Mouse (Mus musculus) heart, adult 2 months (tissue): Measurements from ENCODE around the gene Pdilt.

Source experiments
- CTCF ChIP-seq: fragments of 200-600 bp; IDR thresholded peaks from 2 replicates; pipeline ENCODE4 v1.8.1; 2022; ENCODE audit warnings: antibody characterized with exemption, mild to moderate bottlenecking, moderate library complexity
- POLR2A ChIP-seq: fragments of 200-500 bp; IDR thresholded peaks from 2 replicates; pipeline ENCODE4 v1.6.1; 2011; ENCODE audit warnings: mild to moderate bottlenecking, low read depth, low read length, control low read depth; ENCODE audit not compliant: insufficient read depth

DNA sequence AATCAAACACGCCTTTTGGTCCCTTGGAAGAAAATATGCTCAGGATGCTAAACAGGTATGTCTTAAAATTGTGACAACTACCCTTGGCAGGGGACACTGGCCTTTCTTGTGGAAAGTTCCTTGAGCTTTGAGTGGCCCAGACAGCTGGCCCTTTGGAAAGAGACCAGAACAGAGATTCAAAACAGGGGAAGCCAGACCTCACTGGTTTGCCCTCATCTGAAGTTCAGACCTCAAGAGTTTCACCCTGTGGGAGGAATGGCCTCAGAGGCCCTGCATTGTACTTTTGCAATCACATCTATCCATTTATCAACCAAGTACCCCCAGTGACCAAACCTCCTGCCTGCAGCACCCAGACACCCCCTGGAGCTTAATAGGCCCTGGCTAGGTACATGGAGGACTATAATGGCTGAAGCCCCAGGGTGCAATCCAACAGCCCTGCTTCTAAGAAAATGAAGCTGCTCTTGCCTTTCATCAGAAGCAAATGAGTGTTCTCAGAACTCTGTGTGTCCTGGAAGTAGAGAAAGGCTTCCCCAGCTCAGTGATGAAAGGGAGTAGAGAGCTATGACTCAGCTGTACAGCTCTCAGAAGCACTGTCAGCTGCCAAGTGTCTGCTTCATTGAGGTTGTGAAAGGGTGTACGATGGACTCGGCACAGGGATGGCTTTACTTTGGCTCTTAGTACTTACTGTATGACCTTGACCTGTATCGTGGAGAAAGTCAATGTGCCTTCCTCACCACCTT, 33.1 kb downstream of the Pdilt start:
- no peak for TF ChIP-seq CTCF
- TF ChIP-seq POLR2A, result no peak
